Mouse (Mus musculus) heart, adult 2 months (tissue): ENCODE measurements around the gene Ralgps1. TPM values are rescaled to one million over a fixed set of nuclear protein-coding genes. Genes with fewer than 3 reads are reported as not detected.

Experiments
- DNase-seq, 2 experiments: peaks; one replicate each; pipeline ENCODE4 v3.0.0; 2021
- H3K27ac ChIP-seq: fragments of 200-600 bp; 2 replicates; pipeline ENCODE4 v1.8.1; 2022
- H3K27me3 ChIP-seq: fragments of 200-500 bp; 2 replicates; pipeline ENCODE4 v1.6.1; 2012; ENCODE audit warnings: mild to moderate bottlenecking, low read length, inconsistent platforms, mixed read lengths; ENCODE audit not compliant: control insufficient read depth, insufficient read depth
- H3K36me3 ChIP-seq: fragments of 200-500 bp; 2 replicates; pipeline ENCODE4 v1.6.1; 2012; ENCODE audit warnings: low read length, inconsistent platforms; ENCODE audit not compliant: control insufficient read depth, insufficient read depth
- H3K4me1 ChIP-seq: fragments of 200-500 bp; 2 replicates; pipeline ENCODE4 v1.6.1; 2011; ENCODE audit warnings: low read length; ENCODE audit not compliant: control insufficient read depth, insufficient read depth
- H3K4me3 ChIP-seq: fragments of 200-600 bp; 2 replicates; pipeline ENCODE4 v1.8.1; 2022
- H3K79me2 ChIP-seq: fragments of 200-500 bp; replicated peaks from 2 replicates; pipeline ENCODE4 v1.6.1; 2012; ENCODE audit warnings: mild to moderate bottlenecking, inconsistent platforms, low read length, moderate library complexity, mixed read lengths; ENCODE audit not compliant: control insufficient read depth, insufficient read depth
- H3K9ac ChIP-seq: fragments of 200-500 bp; 2 replicates; pipeline ENCODE4 v1.6.1; 2012; ENCODE audit warnings: low read depth, mild to moderate bottlenecking, control low read depth, inconsistent platforms, low read length, mixed read lengths
- CTCF ChIP-seq: fragments of 200-600 bp; IDR thresholded peaks from 2 replicates; pipeline ENCODE4 v1.8.1; 2022; ENCODE audit warnings: antibody characterized with exemption, mild to moderate bottlenecking, moderate library complexity
- EP300 ChIP-seq: fragments of 200-500 bp; IDR thresholded peaks from 2 replicates; pipeline ENCODE4 v1.6.1; 2011; ENCODE audit warnings: low read depth, low read length, control low read depth; ENCODE audit not compliant: insufficient read depth
- POLR2A ChIP-seq: fragments of 200-500 bp; IDR thresholded peaks from 2 replicates; pipeline ENCODE4 v1.6.1; 2011; ENCODE audit warnings: mild to moderate bottlenecking, low read depth, low read length, control low read depth; ENCODE audit not compliant: insufficient read depth
- WGBS: fragments of 180-500 bp; shearing (Covaris S2); methylation state at CpG from one replicate; pipeline ENCODE4 v1.1.7; 2018; 5-methylcytosine and 5-hydroxymethylcytosine counted together
- intact Hi-C: fragments of 180-260 bp; cut with DNase I; formaldehyde crosslinking; loops from one replicate; pipeline ENCODE4 v1.15.1; 2025
- polyA plus RNA-seq: library from polyadenylated mRNA; depleted of rRNA; stranded (reverse); fragments of >200 nt; gene quantifications from 2 replicates; pipeline ENCODE4 v1.2.3, GENCODE M21; 2012
- total RNA-seq, 2 experiments: library from RNA; stranded (reverse); gene quantifications; 2 replicates each; pipeline ENCODE4 v1.2.3; 2021

The Ralgps1 gene
- total and polyA plus RNA-seq, 3 experiments, result 3.8 to 5.3 (median 4.9) TPM

DNA sequence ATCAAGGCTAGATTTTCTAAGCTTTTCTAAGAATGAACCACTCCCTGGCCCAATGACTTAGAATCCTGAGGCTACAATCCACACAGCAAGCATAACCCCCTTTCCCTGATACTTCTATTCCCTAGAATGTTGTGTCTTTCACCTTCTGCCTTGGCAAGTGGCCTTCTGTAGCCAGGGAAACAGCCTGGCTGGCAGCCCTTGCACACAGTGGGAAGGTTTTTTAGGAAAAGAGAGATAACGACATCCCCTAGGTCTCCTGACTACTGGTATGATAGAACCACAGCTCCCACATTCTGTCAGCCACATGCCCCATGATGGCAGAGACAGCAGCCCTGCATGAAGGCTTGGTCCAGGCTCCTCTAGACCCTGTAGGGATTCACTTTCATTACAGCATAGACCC lies 99.8 kb downstream of the Ralgps1 start:
- no peak overlapping the region for H3K4me3 ChIP-seq
- H3K36me3 ChIP-seq, result no peaks in the 10 kb centered on the region
- no peaks in the 10 kb centered on the region for H3K79me2 ChIP-seq
- no peak overlapping the region for H3K9ac ChIP-seq
- no peak overlapping the region; the same call in 1 of the 2 replicates for H3K27ac ChIP-seq
- 34% methylated on average over 1 of the region's 1 CpGs for WGBS
- H3K4me1 ChIP-seq, result peaks cover 20% of the 10 kb centered on the region
- H3K27me3 ChIP-seq, result no peaks in the 10 kb centered on the region
- intact Hi-C loops, result loop anchor here (5.0 kb wide), 1 partner anchor 49 kb away; no protein-coding TSS in a partner anchor
- no peak for DNase-seq
- TF ChIP-seq CTCF (no peak), POLR2A (no peak), EP300 (no peak)

DNA sequence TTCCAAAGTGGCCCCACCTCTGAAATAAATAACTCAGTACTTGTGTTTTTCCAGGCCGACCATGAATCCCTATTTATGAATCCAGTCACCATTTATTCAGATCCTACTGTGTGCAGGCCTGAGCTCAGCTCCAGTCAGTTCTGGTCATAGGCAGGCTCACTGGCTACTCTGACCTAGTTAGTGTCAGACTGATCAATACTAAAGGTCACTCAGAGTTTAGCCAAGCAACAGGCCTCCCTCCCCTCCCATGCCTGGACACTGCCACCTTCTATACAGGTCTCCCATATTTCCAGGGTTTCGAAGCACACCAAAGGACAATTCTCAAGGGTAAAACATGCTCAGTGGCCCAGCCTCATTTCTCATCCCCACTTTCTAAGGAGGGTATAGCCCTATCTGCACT lies 100.7 kb downstream of the Ralgps1 start:
- no peak for TF ChIP-seq EP300
- TF ChIP-seq POLR2A, result no peak
- TF ChIP-seq CTCF, result no peak
- Histone ChIP-seq H3K4me3 (no peak overlapping the region), H3K9ac (no peak overlapping the region), H3K4me1 (peaks cover 21% of the 10 kb centered on the region), H3K27me3 (no peaks in the 10 kb centered on the region), H3K27ac (no peak overlapping the region), H3K36me3 (no peaks in the 10 kb centered on the region), H3K79me2 (no peaks in the 10 kb centered on the region)
- DNase-seq, result no peak
- intact Hi-C loops, result loop anchor here (5.0 kb wide), 1 partner anchor 48 kb away; no protein-coding TSS in a partner anchor
- 91% methylated on average over 2 of the region's 2 CpGs for WGBS

- 58% methylated on average over 2 of the region's 2 CpGs for WGBS
- no peaks in the 10 kb centered on the region for H3K36me3 ChIP-seq
- H3K27ac ChIP-seq, result peak overlapping the region; percentile 68
- H3K4me3 ChIP-seq, result no peak overlapping the region
- TF ChIP-seq POLR2A (no peak), EP300 (0 out of 2 replicates have a peak, but pooled peaks have one; percentile 31), CTCF (0 out of 2 replicates have a peak, but pooled peaks have one; percentile 16)
- intact Hi-C loops, result loop anchor here (5.0 kb wide), 1 partner anchor 48 kb away; no protein-coding TSS in a partner anchor
- H3K27me3 ChIP-seq, result no peaks in the 10 kb centered on the region
- no peaks in the 10 kb centered on the region for H3K79me2 ChIP-seq
- H3K9ac ChIP-seq, result no peak overlapping the region
- peak in 1 of 2 experiments; percentile 57 for DNase-seq
- peaks cover 17% of the 10 kb centered on the region for H3K4me1 ChIP-seq
Measured at GRCm38 (mm10) chr2:33269132-33269493, 102.2 kb downstream of the Ralgps1 start.

DNA sequence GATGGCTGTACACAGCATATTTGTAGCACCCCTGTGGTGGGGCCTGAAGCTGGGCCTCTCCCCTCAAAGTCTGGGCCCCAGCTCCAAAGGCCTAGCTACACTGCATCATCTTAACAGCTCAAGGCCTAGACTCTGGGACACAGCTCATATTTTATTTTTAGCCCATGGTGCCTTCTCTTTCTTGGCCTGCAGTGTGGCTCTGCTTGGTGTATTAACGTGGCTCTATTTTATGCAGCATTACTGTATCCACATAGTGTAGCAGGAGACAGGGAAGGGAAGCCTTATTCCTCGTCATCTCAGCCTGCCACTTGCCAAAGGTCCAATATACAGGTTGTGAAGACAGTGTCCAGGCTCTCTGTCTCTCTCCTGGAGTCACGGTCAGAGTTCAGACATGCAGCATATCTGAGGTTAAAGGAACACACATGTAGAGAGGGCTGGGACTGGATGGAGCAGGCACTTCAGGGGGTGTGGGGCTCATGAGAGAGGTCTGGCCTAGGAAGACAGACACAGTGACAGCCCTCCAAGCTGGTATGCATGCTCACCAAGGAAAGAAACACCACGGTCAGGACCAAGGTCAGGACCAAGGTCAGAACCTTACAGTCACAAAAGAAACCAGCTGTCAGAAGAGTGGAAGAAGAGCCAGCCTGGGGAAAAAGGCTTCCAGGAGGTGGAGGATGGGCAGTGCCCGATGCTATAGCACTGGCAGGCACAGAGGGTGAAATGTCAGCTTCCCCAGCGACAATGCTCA lies 102.7 kb downstream of the Ralgps1 start:
- WGBS, result 53% methylated on average over 6 of the region's 6 CpGs
- DNase-seq, result no peak
- 0 out of 2 replicates have a peak overlapping the region, but pooled peaks have one; percentile 4 for H3K9ac ChIP-seq

DNA sequence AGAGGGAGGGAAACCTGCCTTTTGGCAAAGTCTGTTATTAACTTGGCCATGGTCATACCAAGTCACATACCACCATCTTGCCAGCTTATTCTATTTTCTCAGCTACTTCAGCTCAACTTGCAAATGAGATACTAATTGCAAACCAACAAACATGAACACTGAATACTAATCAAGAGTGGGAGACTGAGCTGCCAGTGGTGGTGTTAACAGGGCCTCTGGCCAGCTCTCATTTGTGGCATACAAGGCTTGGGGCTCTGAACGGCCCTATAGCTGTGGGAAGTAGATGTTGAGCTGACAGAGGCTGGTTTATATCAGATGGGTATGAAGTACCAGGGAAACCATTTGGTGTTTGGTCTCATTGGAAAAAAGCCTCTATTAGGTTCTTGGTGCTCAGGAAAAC lies 104.2 kb downstream of the Ralgps1 start:
- Histone ChIP-seq H3K4me1 (peaks cover 12% of the 10 kb centered on the region), H3K27me3 (no peaks in the 10 kb centered on the region), H3K36me3 (no peaks in the 10 kb centered on the region), H3K79me2 (no peaks in the 10 kb centered on the region), H3K27ac (peak overlapping the region; percentile 82), H3K4me3 (no peak overlapping the region), H3K9ac (no peak overlapping the region)
- TF ChIP-seq CTCF (no peak), EP300 (no peak), POLR2A (no peak)
- intact Hi-C loops, result loop anchor here (5.0 kb wide), 1 partner anchor 50 kb away; no protein-coding TSS in a partner anchor
- no peak for DNase-seq
- 72% methylated on average over 1 of the region's 1 CpGs for WGBS

More for the DNA sequence above, 102.7 kb downstream of the Ralgps1 start:
- no peaks in the 10 kb centered on the region for H3K27me3 ChIP-seq
- H3K4me1 ChIP-seq, result peaks cover 13% of the 10 kb centered on the region
- H3K4me3 ChIP-seq, result no peak overlapping the region
- no peaks in the 10 kb centered on the region for H3K79me2 ChIP-seq
- no peaks in the 10 kb centered on the region for H3K36me3 ChIP-seq
- intact Hi-C loops, result loop anchor here (5.0 kb wide), 1 partner anchor 49 kb away; no protein-coding TSS in a partner anchor
- H3K27ac ChIP-seq, result peak overlapping the region; percentile 68
- TF ChIP-seq CTCF, result no peak
- TF ChIP-seq EP300, result no peak
- no peak for TF ChIP-seq POLR2A

- Histone ChIP-seq H3K9ac (no peak overlapping the region), H3K4me3 (no peak overlapping the region), H3K27ac (peak overlapping the region; percentile 82), H3K4me1 (peaks cover 12% of the 10 kb centered on the region), H3K27me3 (no peaks in the 10 kb centered on the region), H3K79me2 (no peaks in the 10 kb centered on the region), H3K36me3 (no peaks in the 10 kb centered on the region)
- intact Hi-C loops, result loop anchor here (5.0 kb wide), 1 partner anchor 52 kb away; no protein-coding TSS in a partner anchor
- TF ChIP-seq CTCF, result peak; percentile 44
- no peak for TF ChIP-seq POLR2A
- no peak for DNase-seq
- 21% methylated on average over 3 of the region's 3 CpGs for WGBS
Measured at GRCm38 (mm10) chr2:33265793-33266192, 105.5 kb downstream of the Ralgps1 start.
